In the genomic region with DNA sequence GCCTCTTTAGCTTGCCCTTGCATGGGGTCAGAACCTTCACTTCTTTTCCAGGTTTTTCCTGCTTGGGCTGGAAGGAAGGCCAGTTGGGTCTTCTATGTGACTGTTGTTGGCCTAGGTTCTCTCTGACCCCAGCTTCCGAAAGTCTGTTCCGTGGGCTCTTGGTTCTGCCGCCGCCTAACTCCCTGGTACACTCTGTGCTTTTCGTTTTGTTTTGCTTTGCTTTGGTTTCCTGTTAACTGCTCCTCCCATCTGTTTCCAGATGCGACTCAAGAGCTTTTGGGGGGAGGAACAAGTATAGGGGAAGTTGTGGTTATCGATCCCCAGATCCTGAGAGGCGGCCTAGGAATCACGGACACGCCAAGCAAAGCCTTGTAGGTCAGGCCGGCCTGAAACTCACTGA, we compare ENCODE assay signal across 8 mouse cellular contexts. TPM values are rescaled to one million over a fixed set of nuclear protein-coding genes. Genes with fewer than 3 reads are reported as not detected.
DNase-seq lines count a peak whose midpoint lies in the region; ATAC-seq and TF ChIP-seq lines count a peak whose summit lies in the region.

No protein-coding gene starts in this region.

- no peak for TF ChIP-seq POLR2A in liver, adult 2 months (IDR thresholded peaks at IDR 0.05; ENCODE audit: extremely low read depth, insufficient read depth, low read length)

- H3K79me2 ChIP-seq in liver, adult 2 months (ENCODE audit: control insufficient read depth, insufficient read depth, low read length), result peaks cover 16% of the 10 kb centered on the region; the same call in 1 of the 2 replicates

- H3K4me1 ChIP-seq in liver, adult 2 months (ENCODE audit: control insufficient read depth, insufficient read depth, low read length), result peaks cover 3% of the 10 kb centered on the region
- H3K4me1 ChIP-seq in embryonic facial prominence, embryonic 14.5 days (ENCODE audit: control insufficient read depth, insufficient read depth, low read length), result peaks cover 28% of the 10 kb centered on the region
- H3K4me1 ChIP-seq in megakaryocyte, embryonic 14.5 days, result peaks cover 60% of the 10 kb centered on the region

- 70% methylated on average over 11 of the region's 11 CpGs for whole genome bisulfite sequencing in liver, adult 2 months
- WGBS in embryonic facial prominence, embryonic 14.5 days, result 52% methylated on average over 11 of the region's 11 CpGs

- H3K4me2 ChIP-seq in embryonic facial prominence, embryonic 14.5 days (ENCODE audit: low read depth, low read length), result peak overlapping the region; percentile 87

- no peak for ATAC-seq in embryonic facial prominence, embryonic 14.5 days (ENCODE audit: low read depth)
- peak; percentile 29 for ATAC-seq in inflammation-experienced regulatory T-cells, adult 6 months
- ATAC-seq in activated CD4-positive, CD25-positive, alpha-beta regulatory T cell, adult 4 months, result no peak

- no peaks in the 10 kb centered on the region for H3K36me3 ChIP-seq in liver, adult 2 months (ENCODE audit: control insufficient read depth, insufficient read depth, low read length)
- H3K36me3 ChIP-seq in embryonic facial prominence, embryonic 14.5 days (ENCODE audit: control insufficient read depth, insufficient read depth, low read length), result no peaks in the 10 kb centered on the region
- peaks cover 10% of the 10 kb centered on the region for H3K36me3 ChIP-seq in megakaryocyte, embryonic 14.5 days (replicated peaks; ENCODE audit: low read length)

- H3K27me3 ChIP-seq in liver, adult 2 months (ENCODE audit: control insufficient read depth, insufficient read depth, low read length), result no peaks in the 10 kb centered on the region
- H3K27me3 ChIP-seq in embryonic facial prominence, embryonic 14.5 days (replicated peaks; ENCODE audit: control insufficient read depth, insufficient read depth, low read length), result no peaks in the 10 kb centered on the region
- no peaks in the 10 kb centered on the region for H3K27me3 ChIP-seq in megakaryocyte, embryonic 14.5 days (replicated peaks)

- H3K9me3 ChIP-seq in embryonic facial prominence, embryonic 14.5 days (ENCODE audit: control insufficient read depth, low read length), result no peaks in the 10 kb centered on the region
- no peaks in the 10 kb centered on the region for H3K9me3 ChIP-seq in megakaryocyte, embryonic 14.5 days

- DNase-seq in liver, adult 2 months (ENCODE audit: extremely low read depth, low read depth, low spot score), result peak; percentile 55
- DNase-seq in liver, result no peak
- DNase-seq in embryonic facial prominence, embryonic 14.5 days (ENCODE audit: low spot score), result no peak
- DNase-seq in cerebellum, adult 11-12 months, result no peak
- DNase-seq in urinary bladder, adult 2 months (ENCODE audit: low spot score), result no peak

- no peak for TF ChIP-seq CTCF in liver, adult 2 months (IDR thresholded peaks at IDR 0.05; ENCODE audit: low read depth, low read length)

- H3K4me3 ChIP-seq in liver, adult 2 months (ENCODE audit: insufficient read depth, low read depth, low read length), result peak overlapping the region; percentile 18; the same call in 1 of the 2 replicates
- H3K4me3 ChIP-seq in embryonic facial prominence, embryonic 14.5 days (ENCODE audit: low read depth, low read length), result peak overlapping the region; percentile 68; the same call in 1 of the 2 replicates
- peak overlapping the region; percentile 99 for H3K4me3 ChIP-seq in megakaryocyte, embryonic 14.5 days (replicated peaks)

- H3K27ac ChIP-seq in liver, adult 2 months (replicated peaks; ENCODE audit: insufficient read depth, low read depth, low read length), result peak overlapping the region; percentile 57
- H3K27ac ChIP-seq in embryonic facial prominence, embryonic 14.5 days (replicated peaks; ENCODE audit: low read depth, low read length), result no peak overlapping the region

- no peak overlapping the region for H3K9ac ChIP-seq in liver, adult 2 months (ENCODE audit: low read depth, low read length)
- H3K9ac ChIP-seq in embryonic facial prominence, embryonic 14.5 days (ENCODE audit: low read depth, low read length), result peak overlapping the region; percentile 86

RNA-seq across cellular contexts. Expression of a gene that starts 3.2 kb away (rescaled TPM):
- 2.0 and 2.7 TPM in 2 replicates for total RNA-seq in liver, adult 2 months (2014; rRNA removed)
- 3.6 and 5.1 TPM in 2 replicates for polyA plus RNA-seq in liver, adult 2 months (2012; rRNA removed)
- polyA plus RNA-seq in embryonic facial prominence, embryonic 14.5 days (2014; fragmentation: Nextera tagmentation; extraction: Ambion mirVana), result 17.7 and 18.8 TPM in 2 replicates
- 10 to 100 TPM; 11.3 to 26.3 (median 18.1) TPM for polyA plus RNA-seq in inflammation-experienced regulatory T-cells, adult 6 months (2017; shearing (Covaris generic))
- polyA plus RNA-seq in megakaryocyte, embryonic 14.5 days (2012; ENCODE audit: insufficient read depth, low replicate concordance), result 1.7 and 3.1 TPM in 2 replicates
- polyA plus RNA-seq in activated CD4-positive, CD25-positive, alpha-beta regulatory T cell, adult 4 months (2017; shearing (Covaris generic)), result 10 to 100 TPM; 14.7 to 17.5 TPM
- 27.6 and 28.0 TPM in 2 replicates for polyA plus RNA-seq in urinary bladder, adult 2 months (2012; rRNA removed)

RNA-seq across cellular contexts. Expression of a gene that starts 54.2 kb away (rescaled TPM):
- 3.0 and 4.0 TPM in 2 replicates for total RNA-seq in liver, adult 2 months (2014; rRNA removed)
- polyA plus RNA-seq in liver, adult 2 months (2012; rRNA removed), result 3.0 and 3.8 TPM in 2 replicates
- polyA plus RNA-seq in embryonic facial prominence, embryonic 14.5 days (2014; fragmentation: Nextera tagmentation; extraction: Ambion mirVana), result 19.1 and 19.7 TPM in 2 replicates
- 10 to 100 TPM in 1 of 3 experiments, 1 to 10 TPM in 2; 3.4 to 13.1 (median 6.7) TPM for polyA plus RNA-seq in inflammation-experienced regulatory T-cells, adult 6 months (2017; shearing (Covaris generic))
- polyA plus RNA-seq in megakaryocyte, embryonic 14.5 days (2012; ENCODE audit: insufficient read depth, low replicate concordance), result 13.0 and 23.7 TPM in 2 replicates
- 1 to 10 TPM; 5.3 to 6.0 TPM for polyA plus RNA-seq in activated CD4-positive, CD25-positive, alpha-beta regulatory T cell, adult 4 months (2017; shearing (Covaris generic))
- 10.5 and 14.8 TPM in 2 replicates for polyA plus RNA-seq in urinary bladder, adult 2 months (2012; rRNA removed)

Comparison
In these comparisons a context has a peak if more than half of its experiments do, and no peak if none do; other contexts are left out.
1. H3K4me3 ChIP-seq: peak in every context shown above with its lines; median percentile 99 in megakaryocyte, embryonic 14.5 days; 68 in embryonic facial prominence, embryonic 14.5 days; 18 in liver, adult 2 months.